Mouse (Mus musculus) liver, embryonic 15.5 days (tissue): ENCODE data around the gene Plcb1. TPM values are rescaled to one million over a fixed set of nuclear protein-coding genes. Genes with fewer than 3 reads are reported as not detected.
A peak's percentile ranks its signal among the peaks of the same experiment; 100 is the strongest.

Source experiments
- ATAC-seq: fragments of 200-750 bp; cut with Nextera tagmentation; 2 replicates; pipeline ENCODE4 v1.8.0; 2017; ENCODE audit warnings: moderate number of reproducible peaks, mild to moderate bottlenecking, moderate library complexity; ENCODE audit not compliant: insufficient read depth
- H3K27ac ChIP-seq: fragments of 300-500 bp; sonication (generic); replicated peaks from 2 replicates; pipeline ENCODE4 v1.5.1; 2015; ENCODE audit warnings: mild to moderate bottlenecking, inconsistent platforms
- H3K27me3 ChIP-seq: fragments of 300-500 bp; sonication (generic); 2 replicates; pipeline ENCODE4 v1.6.1; 2015; ENCODE audit warnings: mild to moderate bottlenecking, inconsistent platforms
- H3K36me3 ChIP-seq: fragments of 300-500 bp; sonication (generic); replicated peaks from 2 replicates; pipeline ENCODE4 v1.6.1; 2015; ENCODE audit warnings: moderate library complexity, mild to moderate bottlenecking, inconsistent platforms
- H3K4me1 ChIP-seq: fragments of 300-500 bp; sonication (generic); replicated peaks from 2 replicates; pipeline ENCODE4 v1.6.1; 2015; ENCODE audit warnings: inconsistent platforms
- H3K4me2 ChIP-seq: fragments of 300-500 bp; sonication (generic); 2 replicates; pipeline ENCODE4 v1.6.1; 2015; ENCODE audit warnings: moderate library complexity, mild to moderate bottlenecking, inconsistent platforms
- H3K4me3 ChIP-seq: fragments of 300-500 bp; sonication (generic); replicated peaks from 2 replicates; pipeline ENCODE4 v1.5.1; 2015; ENCODE audit warnings: mild to moderate bottlenecking, inconsistent platforms
- H3K9ac ChIP-seq: fragments of 300-500 bp; sonication (generic); 2 replicates; pipeline ENCODE4 v1.6.1; 2015; ENCODE audit warnings: moderate library complexity, mild to moderate bottlenecking, inconsistent platforms
- H3K9me3 ChIP-seq: fragments of 300-500 bp; sonication (generic); replicated peaks from 2 replicates; pipeline ENCODE4 v1.6.1; 2016; ENCODE audit warnings: inconsistent platforms
- WGBS: fragments of 180-500 bp; shearing (Covaris S2); methylation state at CpG from one replicate; pipeline ENCODE4 v1.1.7; 2015; ENCODE audit warnings: mixed read lengths; ENCODE audit not compliant: insufficient replicate concordance; 5-methylcytosine and 5-hydroxymethylcytosine counted together
- polyA plus RNA-seq: library from polyadenylated mRNA; unstranded; fragments of >200 nt; fragmentation: Nextera tagmentation; extraction: Ambion mirVana; gene quantifications from 2 replicates; pipeline ENCODE4 v1.2.1, GENCODE M21; 2015

Gene Plcb1
- polyA plus RNA-seq, 1 experiment from 2014 or later, result 3.3 TPM

DNA sequence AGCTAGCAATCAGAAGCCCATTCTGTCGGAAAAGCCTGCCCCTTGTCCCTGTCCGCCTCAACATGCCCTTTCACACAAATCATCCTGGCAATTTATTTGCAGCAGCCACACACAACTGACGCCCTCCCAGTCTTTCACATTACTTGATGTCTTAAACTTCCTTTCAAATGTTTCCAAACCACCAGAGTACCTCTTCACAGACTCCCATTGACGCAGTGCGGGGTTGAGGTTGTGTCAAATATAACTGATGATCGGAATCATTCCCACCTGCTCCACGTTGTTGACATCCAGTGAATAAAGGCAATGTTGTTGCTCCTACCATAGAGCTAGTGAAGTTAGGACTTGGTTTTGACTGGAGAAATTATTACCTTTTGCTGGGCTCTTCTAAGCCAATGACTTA is 366.4 kb downstream of the Plcb1 start:
- Histone ChIP-seq H3K27ac (no peak overlapping the region), H3K4me2 (no peak overlapping the region), H3K4me3 (no peak overlapping the region), H3K9ac (no peak overlapping the region), H3K36me3 (no peaks in the 10 kb centered on the region), H3K4me1 (no peaks in the 10 kb centered on the region), H3K9me3 (no peaks in the 10 kb centered on the region), H3K27me3 (no peaks in the 10 kb centered on the region)
- 58% methylated on average over 7 of the region's 7 CpGs for WGBS
- ATAC-seq, result no peak

DNA sequence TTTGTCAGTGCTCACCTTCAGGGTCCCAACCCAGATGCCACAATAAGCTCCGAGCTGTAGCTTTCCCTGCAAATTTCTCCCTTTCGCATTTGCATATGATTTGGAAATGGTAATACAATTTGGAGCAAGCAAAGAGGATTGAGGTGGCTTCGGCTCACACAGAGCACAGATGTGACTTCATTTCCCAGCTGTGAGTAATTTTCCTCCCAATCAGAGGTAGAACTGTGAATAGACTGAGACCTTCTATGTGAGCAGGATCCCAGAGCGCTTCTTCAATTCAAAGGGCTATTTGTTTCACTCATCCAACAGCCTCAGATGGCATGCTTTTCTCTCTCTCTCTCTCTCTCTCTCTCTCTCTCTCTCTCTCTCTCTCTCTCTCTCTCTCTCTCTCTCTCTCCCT is 367.4 kb downstream of the Plcb1 start:
- H3K9me3 ChIP-seq, result no peaks in the 10 kb centered on the region
- WGBS, result 73% methylated on average over 4 of the region's 4 CpGs
- H3K4me3 ChIP-seq, result no peak overlapping the region
- no peak overlapping the region for H3K9ac ChIP-seq
- H3K36me3 ChIP-seq, result no peaks in the 10 kb centered on the region
- no peak for ATAC-seq
- no peak overlapping the region for H3K27ac ChIP-seq
- H3K4me1 ChIP-seq, result no peaks in the 10 kb centered on the region
- no peak overlapping the region for H3K4me2 ChIP-seq
- H3K27me3 ChIP-seq, result no peaks in the 10 kb centered on the region

DNA sequence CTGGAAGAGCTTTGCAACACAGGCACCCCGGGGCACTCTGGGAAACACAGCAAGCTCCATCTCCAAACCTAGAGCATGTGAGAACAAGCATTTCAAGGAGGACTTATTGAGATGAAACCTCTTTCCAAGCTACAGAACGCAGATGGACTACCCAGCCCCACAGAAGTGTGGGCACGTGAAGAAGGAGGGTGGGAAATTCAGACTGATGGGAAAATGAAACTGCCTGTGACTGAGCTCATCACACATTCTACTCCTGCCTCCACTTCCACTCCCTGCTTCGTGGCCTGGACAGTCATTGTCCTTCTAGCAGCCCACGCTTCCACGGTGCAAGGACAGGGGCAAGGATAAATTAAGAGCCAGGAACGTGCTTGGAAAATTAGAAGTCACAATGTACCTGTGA is 370.2 kb downstream of the Plcb1 start:
- no peak overlapping the region for H3K27ac ChIP-seq
- no peak overlapping the region for H3K4me2 ChIP-seq
- no peak overlapping the region for H3K4me3 ChIP-seq
- no peak overlapping the region for H3K9ac ChIP-seq
- no peaks in the 10 kb centered on the region for H3K36me3 ChIP-seq
- no peak for ATAC-seq
- 60% methylated on average over 7 of the region's 7 CpGs for WGBS
- no peaks in the 10 kb centered on the region for H3K4me1 ChIP-seq
- H3K9me3 ChIP-seq, result no peaks in the 10 kb centered on the region
- H3K27me3 ChIP-seq, result no peaks in the 10 kb centered on the region

DNA sequence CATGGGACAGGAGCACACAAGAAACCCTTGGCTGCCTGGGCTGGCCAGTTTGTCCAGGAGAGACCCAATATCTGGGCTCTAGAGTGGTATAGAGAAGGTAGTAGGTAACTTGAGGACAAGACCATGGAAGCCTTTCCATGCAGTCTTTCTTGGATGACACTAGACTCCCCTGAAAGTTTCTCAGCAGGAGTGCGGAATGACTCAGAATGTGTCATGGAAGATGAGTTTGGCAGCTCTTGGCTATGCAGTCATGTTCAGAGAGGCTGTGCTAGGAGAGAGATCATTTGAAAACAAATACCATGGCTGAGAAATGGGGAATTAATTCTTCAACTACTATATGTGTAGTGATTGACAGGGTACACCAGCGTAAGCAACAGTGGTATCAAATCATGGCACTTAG is 372.1 kb downstream of the Plcb1 start:
- no peaks in the 10 kb centered on the region for H3K9me3 ChIP-seq
- no peak for ATAC-seq
- no peaks in the 10 kb centered on the region for H3K27me3 ChIP-seq
- no peak overlapping the region for H3K9ac ChIP-seq
- H3K4me1 ChIP-seq, result no peaks in the 10 kb centered on the region
- no peaks in the 10 kb centered on the region for H3K36me3 ChIP-seq
- WGBS, result 81% methylated on average over 2 of the region's 2 CpGs
- no peak overlapping the region for H3K27ac ChIP-seq
- no peak overlapping the region for H3K4me2 ChIP-seq
- no peak overlapping the region for H3K4me3 ChIP-seq

DNA sequence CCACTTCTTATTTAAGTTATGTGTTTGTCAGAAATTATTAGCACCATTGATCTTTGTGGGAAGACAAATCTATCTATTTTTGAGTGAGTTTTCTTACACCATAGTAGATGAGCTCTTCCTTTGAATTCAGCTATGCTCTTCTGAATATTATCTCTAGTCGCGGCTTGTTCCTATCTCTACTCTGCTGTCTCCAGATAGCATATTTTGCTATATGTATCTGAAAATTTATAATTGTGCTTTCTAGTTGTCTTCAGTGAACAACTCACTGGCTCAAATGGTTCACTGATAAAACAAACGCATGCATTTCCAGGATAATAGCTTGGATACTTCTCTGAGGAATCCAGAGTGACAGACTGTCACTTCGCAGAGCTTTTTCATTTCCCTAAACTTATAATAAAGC is 375.8 kb downstream of the Plcb1 start:
- H3K27me3 ChIP-seq, result no peaks in the 10 kb centered on the region
- H3K9me3 ChIP-seq, result no peaks in the 10 kb centered on the region
- H3K36me3 ChIP-seq, result no peaks in the 10 kb centered on the region
- ATAC-seq, result peak; percentile 44
- H3K27ac ChIP-seq, result no peak overlapping the region
- no peaks in the 10 kb centered on the region for H3K4me1 ChIP-seq
- WGBS, result 46% methylated on average over 4 of the region's 4 CpGs
- no peak overlapping the region for H3K4me3 ChIP-seq
- H3K9ac ChIP-seq, result no peak overlapping the region
- no peak overlapping the region for H3K4me2 ChIP-seq

DNA sequence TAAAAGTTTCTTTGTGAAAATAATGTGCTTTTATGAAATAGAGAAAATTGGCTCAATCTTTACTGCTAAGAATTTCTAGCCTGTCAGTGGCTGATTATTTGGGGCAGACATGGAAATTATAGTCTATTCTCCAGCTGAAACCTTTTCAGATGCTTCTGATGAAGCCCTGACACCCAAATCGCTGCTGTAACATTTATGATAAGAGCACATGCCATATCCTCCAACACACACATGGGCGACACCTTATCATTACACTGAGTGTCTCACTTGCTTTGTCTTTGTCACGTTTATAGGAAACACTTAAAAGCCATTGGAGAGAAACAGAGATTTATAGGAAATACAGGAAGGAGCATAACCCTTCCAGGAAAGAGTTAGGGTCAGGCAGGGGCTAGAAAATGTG is 379.6 kb downstream of the Plcb1 start:
- H3K4me2 ChIP-seq, result no peak overlapping the region
- ATAC-seq, result no peak
- no peak overlapping the region for H3K27ac ChIP-seq
- no peaks in the 10 kb centered on the region for H3K27me3 ChIP-seq
- H3K9ac ChIP-seq, result no peak overlapping the region
- no peaks in the 10 kb centered on the region for H3K4me1 ChIP-seq
- H3K36me3 ChIP-seq, result no peaks in the 10 kb centered on the region
- H3K9me3 ChIP-seq, result no peaks in the 10 kb centered on the region
- no peak overlapping the region for H3K4me3 ChIP-seq
- WGBS, result 22% methylated on average over 3 of the region's 3 CpGs

DNA sequence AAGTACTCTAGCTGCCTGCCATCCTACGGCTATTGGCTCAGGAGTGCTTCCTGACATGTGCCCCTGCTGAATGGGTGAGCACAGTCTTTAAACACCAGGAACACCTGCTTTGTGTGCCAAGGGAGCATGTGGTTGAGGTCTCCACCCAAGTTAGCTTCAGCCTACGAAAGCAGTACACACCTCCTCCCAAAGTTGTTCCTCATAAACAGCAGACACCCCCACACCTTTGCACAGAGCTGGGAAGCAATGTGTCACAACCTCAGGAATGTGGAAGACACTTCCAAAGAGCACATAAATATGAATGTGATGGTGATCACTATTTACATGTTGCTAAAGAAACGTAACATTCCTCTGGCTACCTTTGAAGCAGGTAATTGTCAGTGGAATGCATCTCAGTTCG is 389.7 kb downstream of the Plcb1 start:
- Histone ChIP-seq H3K9me3 (no peaks in the 10 kb centered on the region), H3K27me3 (no peaks in the 10 kb centered on the region), H3K4me3 (no peak overlapping the region), H3K4me1 (no peaks in the 10 kb centered on the region), H3K27ac (no peak overlapping the region), H3K4me2 (no peak overlapping the region), H3K9ac (no peak overlapping the region), H3K36me3 (no peaks in the 10 kb centered on the region)
- WGBS, result 59% methylated on average over 4 of the region's 4 CpGs
- no peak for ATAC-seq

DNA sequence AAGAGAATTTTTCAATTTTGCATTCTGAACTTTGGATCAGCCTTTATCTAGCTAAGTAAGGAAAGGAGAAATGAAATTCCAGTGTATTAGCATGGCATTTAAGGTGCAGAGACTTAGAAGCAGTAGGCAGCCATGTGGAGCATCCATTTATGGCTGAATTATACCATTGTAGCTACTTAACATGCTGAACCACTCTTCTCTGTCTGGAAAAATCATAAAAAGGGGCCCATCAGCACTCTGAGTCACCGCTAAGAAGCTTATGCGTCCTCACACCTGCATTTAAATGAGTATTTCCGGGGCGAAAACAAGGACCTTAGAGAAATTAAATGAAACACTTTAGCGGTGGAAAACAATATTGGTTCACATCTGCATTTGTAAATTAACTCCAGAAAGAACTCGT is 401.8 kb downstream of the Plcb1 start:
- 71% methylated on average over 6 of the region's 6 CpGs for WGBS
- Histone ChIP-seq H3K36me3 (no peaks in the 10 kb centered on the region), H3K27ac (no peak overlapping the region), H3K4me3 (no peak overlapping the region), H3K9me3 (no peaks in the 10 kb centered on the region), H3K9ac (no peak overlapping the region), H3K4me1 (no peaks in the 10 kb centered on the region), H3K4me2 (no peak overlapping the region), H3K27me3 (no peaks in the 10 kb centered on the region)
- no peak for ATAC-seq

DNA sequence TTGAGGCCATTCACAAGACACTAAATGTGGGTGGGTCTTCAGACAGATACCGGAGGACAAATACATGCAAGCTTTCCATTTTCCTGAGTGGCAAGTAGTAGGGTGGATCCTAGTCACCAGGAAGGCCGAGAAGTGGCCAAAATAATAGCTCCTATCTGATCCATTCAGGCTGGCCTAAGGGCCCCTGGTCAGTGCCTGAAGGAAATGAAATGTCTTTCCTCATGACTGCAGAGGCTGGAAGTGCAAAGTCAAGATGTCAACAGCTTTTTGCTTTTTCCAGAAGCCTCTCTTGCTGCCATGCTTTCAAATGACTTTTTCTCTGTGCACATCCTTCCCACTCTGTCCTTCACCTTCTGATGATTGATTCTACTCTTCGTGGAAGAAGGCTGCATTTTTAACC is 415.0 kb downstream of the Plcb1 start:
- Histone ChIP-seq H3K4me3 (no peak overlapping the region), H3K4me1 (no peaks in the 10 kb centered on the region), H3K36me3 (no peaks in the 10 kb centered on the region), H3K27ac (no peak overlapping the region), H3K9me3 (no peaks in the 10 kb centered on the region), H3K4me2 (no peak overlapping the region), H3K27me3 (no peaks in the 10 kb centered on the region), H3K9ac (no peak overlapping the region)
- ATAC-seq, result no peak
- 55% methylated on average over 3 of the region's 3 CpGs for WGBS

DNA sequence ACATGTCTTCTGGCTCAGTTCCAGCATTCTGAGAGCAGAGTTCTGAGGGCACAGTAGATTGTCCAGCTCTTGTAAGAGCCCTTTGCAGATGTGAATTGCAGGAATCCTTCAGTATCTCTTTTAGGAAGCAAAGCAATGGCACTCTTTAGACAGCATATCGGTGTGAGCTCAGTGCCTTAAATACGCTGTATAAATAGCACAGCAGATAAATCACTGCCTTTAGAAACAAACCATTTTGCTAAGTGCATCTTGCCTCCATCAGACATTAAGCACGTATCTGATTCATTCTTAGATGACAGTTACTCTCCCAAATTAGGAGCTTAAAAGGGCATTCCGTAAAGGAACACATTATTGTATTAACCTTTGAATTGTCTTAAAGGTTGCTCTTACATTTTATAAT is 416.5 kb downstream of the Plcb1 start:
- 74% methylated on average over 4 of the region's 4 CpGs for WGBS
- H3K4me3 ChIP-seq, result no peak overlapping the region
- H3K9me3 ChIP-seq, result no peaks in the 10 kb centered on the region
- H3K4me1 ChIP-seq, result no peaks in the 10 kb centered on the region
- ATAC-seq, result no peak
- H3K36me3 ChIP-seq, result no peaks in the 10 kb centered on the region
- H3K27me3 ChIP-seq, result no peaks in the 10 kb centered on the region
- no peak overlapping the region for H3K4me2 ChIP-seq
- H3K27ac ChIP-seq, result no peak overlapping the region
- no peak overlapping the region for H3K9ac ChIP-seq

DNA sequence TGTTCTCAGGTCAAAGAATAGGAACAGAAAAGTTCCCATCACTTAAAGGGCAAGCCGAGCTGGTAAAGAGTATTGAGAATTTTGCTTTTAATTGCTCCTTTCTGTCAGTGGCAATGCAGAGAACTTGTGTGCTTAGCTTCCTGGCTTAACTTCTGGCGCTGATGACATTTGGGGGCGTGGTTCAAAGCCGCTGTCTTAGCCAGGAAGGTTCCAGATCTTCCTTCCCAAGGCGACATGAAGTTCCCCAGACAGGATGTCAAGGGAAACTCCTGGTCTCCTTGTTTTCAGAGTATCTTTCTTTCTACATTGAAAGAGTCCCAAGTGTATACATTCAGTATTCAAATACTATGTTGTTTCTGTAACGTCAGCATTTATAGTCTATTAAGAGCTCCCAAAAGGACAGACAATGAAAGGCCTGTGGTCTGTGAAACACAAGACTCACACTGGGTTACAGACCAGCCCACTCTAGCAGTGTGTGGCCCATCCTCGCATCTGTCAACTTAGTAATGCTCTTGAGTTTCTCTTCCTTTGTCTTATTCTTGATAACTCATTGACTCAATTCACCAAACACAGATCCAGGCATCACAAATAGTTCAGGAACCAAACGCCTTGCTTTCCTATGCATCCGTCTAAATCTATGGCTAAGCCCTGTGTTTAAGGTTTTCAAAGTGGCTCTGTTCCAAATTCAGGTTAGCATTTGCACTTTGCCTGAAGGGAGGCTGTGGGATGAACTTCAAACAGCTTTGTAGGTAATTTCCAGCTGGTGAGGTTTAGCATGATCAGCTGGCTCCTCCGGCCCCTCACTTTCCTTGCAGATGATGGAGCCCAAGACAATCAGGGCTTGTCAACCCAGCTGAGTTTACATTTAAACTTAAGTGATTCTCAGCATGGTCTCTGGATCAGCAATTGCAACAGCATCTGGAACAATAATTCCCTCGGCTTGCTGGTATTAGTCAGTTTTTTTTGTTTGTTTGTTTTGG is 418.6 kb downstream of the Plcb1 start:
- H3K36me3 ChIP-seq, result no peaks in the 10 kb centered on the region

DNA sequence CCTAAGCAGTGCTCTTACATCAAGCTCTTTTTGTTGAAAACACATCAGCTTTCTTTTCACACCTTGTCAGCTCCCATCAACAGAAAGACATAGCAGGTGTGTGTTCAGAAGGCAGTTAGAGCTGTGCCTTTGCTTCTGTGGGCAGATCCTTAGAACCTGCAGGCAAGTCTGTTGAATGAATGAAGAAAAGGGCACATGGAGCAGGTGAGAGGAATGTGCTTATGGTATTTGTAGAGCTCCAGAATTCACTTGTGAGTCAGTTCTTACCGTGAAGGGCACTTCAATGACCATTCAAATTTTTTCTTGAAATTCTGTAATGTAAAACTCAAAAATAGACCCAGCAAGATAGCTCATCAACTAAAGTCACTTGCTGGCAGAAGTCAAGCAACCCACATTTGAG is 423.0 kb downstream of the Plcb1 start:
- ATAC-seq, result no peak
- Histone ChIP-seq H3K9ac (no peak overlapping the region), H3K27me3 (no peaks in the 10 kb centered on the region), H3K36me3 (no peaks in the 10 kb centered on the region), H3K4me1 (no peaks in the 10 kb centered on the region), H3K4me3 (no peak overlapping the region), H3K27ac (no peak overlapping the region), H3K9me3 (no peaks in the 10 kb centered on the region), H3K4me2 (no peak overlapping the region)
- 77% methylated on average over 1 of the region's 1 CpGs for WGBS

More for the DNA sequence above, 418.6 kb downstream of the Plcb1 start:
- H3K27me3 ChIP-seq, result no peaks in the 10 kb centered on the region
- H3K9me3 ChIP-seq, result no peaks in the 10 kb centered on the region
- H3K27ac ChIP-seq, result no peak overlapping the region
- H3K9ac ChIP-seq, result no peak overlapping the region
- H3K4me3 ChIP-seq, result no peak overlapping the region
- ATAC-seq, result no peak
- H3K4me2 ChIP-seq, result no peak overlapping the region
- WGBS, result 65% methylated on average over 11 of the region's 11 CpGs
- H3K4me1 ChIP-seq, result no peaks in the 10 kb centered on the region
